Mouse (Mus musculus): Measurements from ENCODE around the gene Nkapl. TPM values are rescaled to one million over a fixed set of nuclear protein-coding genes. Genes with fewer than 3 reads are reported as not detected.

Gene Nkapl
- 2.3 and 2.4 TPM in 2 replicates for polyA plus RNA-seq (2015; fragmentation: Nextera tagmentation; extraction: Ambion mirVana)

GRCm38 (mm10) chr13:21468061-21469019, at the start of gene Nkapl:
TSS of gene Nkapl (minus strand) at chr13:21468509.

GRCm38 (mm10) chr13:21501182-21501581, 32.9 kb upstream of the Nkapl start, which contains the start of gene Gm11273:
TSS of gene Gm11273 (minus strand) at chr13:21501418.

GRCm38 (mm10) chr13:21495080-21495479, 26.8 kb upstream of the Nkapl start, which contains the start of gene AK157302:
TSS of gene AK157302 (plus strand) at chr13:21495223.

GRCm38 (mm10) chr13:21478759-21479670, 10.7 kb upstream of the Nkapl start, which contains the start of the genes Zkscan4 and Gm10065:
TSS of gene Zkscan4 (plus strand) at chr13:21478907.
TSS of gene Gm10065 (minus strand) at chr13:21479441.

GRCm38 (mm10) chr13:21453449-21453848, 14.9 kb downstream of the Nkapl start, which contains the start of gene Zscan26:
TSS of gene Zscan26 (minus strand) at chr13:21453730.

GRCm38 (mm10) chr13:21440503-21441206, 27.7 kb downstream of the Nkapl start, which contains the start of gene Pgbd1:
TSS of gene Pgbd1 (minus strand) at chr13:21441058.

Small RNA genes lying within 50 kb of the gene (microRNA-seq; reads per million reads assigned to microRNA genes)
- not detected for gene Mir1896 (ENCODE audit: borderline replicate concordance, insufficient number of aligned reads)

Other genes starting within 250 kb of the Nkapl start
- not detected in 2 replicates for gene Gpx5, start 175.8 kb downstream of the Nkapl start, polyA plus RNA-seq (2015; fragmentation: Nextera tagmentation; extraction: Ambion mirVana)
- gene Gpx6, start 156.4 kb downstream of the Nkapl start, polyA plus RNA-seq (2015; fragmentation: Nextera tagmentation; extraction: Ambion mirVana): 0.39 and 0.66 TPM in 2 replicates
- gene Olfr1367, start 121.6 kb downstream of the Nkapl start, polyA plus RNA-seq (2015; fragmentation: Nextera tagmentation; extraction: Ambion mirVana): not detected in 2 replicates
- gene Zscan12, start 105.7 kb downstream of the Nkapl start, polyA plus RNA-seq (2015; fragmentation: Nextera tagmentation; extraction: Ambion mirVana): 7.4 and 7.8 TPM in 2 replicates
- 48.8 and 70.7 TPM in 2 replicates for gene Zkscan3, start 65.8 kb downstream of the Nkapl start, polyA plus RNA-seq (2015; fragmentation: Nextera tagmentation; extraction: Ambion mirVana)
- gene Pgbd1, start 27.5 kb downstream of the Nkapl start, polyA plus RNA-seq (2015; fragmentation: Nextera tagmentation; extraction: Ambion mirVana): 1.1 and 2.0 TPM in 2 replicates
- gene Zscan26, start 14.8 kb downstream of the Nkapl start, polyA plus RNA-seq (2015; fragmentation: Nextera tagmentation; extraction: Ambion mirVana): 16.3 and 24.7 TPM in 2 replicates
- 3.8 and 4.9 TPM in 2 replicates for gene Zkscan4, start 10.4 kb upstream of the Nkapl start, polyA plus RNA-seq (2015; fragmentation: Nextera tagmentation; extraction: Ambion mirVana)
- gene Gm10065, start 10.9 kb upstream of the Nkapl start, polyA plus RNA-seq (2015; fragmentation: Nextera tagmentation; extraction: Ambion mirVana): not detected in 2 replicates
- gene AK157302, start 26.7 kb upstream of the Nkapl start, polyA plus RNA-seq (2015; fragmentation: Nextera tagmentation; extraction: Ambion mirVana): 0.35 and 0.41 TPM in 2 replicates
- gene Gm11273, start 32.9 kb upstream of the Nkapl start, polyA plus RNA-seq (2015; fragmentation: Nextera tagmentation; extraction: Ambion mirVana): 6.0 and 10.4 TPM in 2 replicates
- 2.2 and 2.6 TPM in 2 replicates for gene Zkscan8, start 62.6 kb upstream of the Nkapl start, polyA plus RNA-seq (2015; fragmentation: Nextera tagmentation; extraction: Ambion mirVana)
- not detected in 2 replicates for gene Olfr1366, start 74.3 kb upstream of the Nkapl start, polyA plus RNA-seq (2015; fragmentation: Nextera tagmentation; extraction: Ambion mirVana)
- gene Olfr1535, start 91.4 kb upstream of the Nkapl start, polyA plus RNA-seq (2015; fragmentation: Nextera tagmentation; extraction: Ambion mirVana): not detected in 2 replicates
- not detected in 2 replicates for gene Olfr1364, start 113.2 kb upstream of the Nkapl start, polyA plus RNA-seq (2015; fragmentation: Nextera tagmentation; extraction: Ambion mirVana)
- not detected in 2 replicates for gene Olfr1362, start 145.5 kb upstream of the Nkapl start, polyA plus RNA-seq (2015; fragmentation: Nextera tagmentation; extraction: Ambion mirVana)
- gene Olfr11, start 174.0 kb upstream of the Nkapl start, polyA plus RNA-seq (2015; fragmentation: Nextera tagmentation; extraction: Ambion mirVana): not detected in 2 replicates
- not detected in 2 replicates for gene Olfr1361, start 194.9 kb upstream of the Nkapl start, polyA plus RNA-seq (2015; fragmentation: Nextera tagmentation; extraction: Ambion mirVana)
- gene Olfr1360, start 208.9 kb upstream of the Nkapl start, polyA plus RNA-seq (2015; fragmentation: Nextera tagmentation; extraction: Ambion mirVana): not detected in 2 replicates
- not detected in 2 replicates for gene Olfr1359, start 229.6 kb upstream of the Nkapl start, polyA plus RNA-seq (2015; fragmentation: Nextera tagmentation; extraction: Ambion mirVana)
- 1.4 TPM in 1 of 2 replicates, not detected in the other for gene Hist1h2bl, start 247.6 kb upstream of the Nkapl start, polyA plus RNA-seq (2015; fragmentation: Nextera tagmentation; extraction: Ambion mirVana)
- gene Hist1h2ai, start 247.9 kb upstream of the Nkapl start, polyA plus RNA-seq (2015; fragmentation: Nextera tagmentation; extraction: Ambion mirVana): 6.6 and 14.9 TPM in 2 replicates
- 0.38 and 2.1 TPM in 2 replicates for gene Hist1h3h, start 249.2 kb upstream of the Nkapl start, polyA plus RNA-seq (2015; fragmentation: Nextera tagmentation; extraction: Ambion mirVana)

Measured in adrenal gland, postnatal 0 days (tissue).